Mouse (Mus musculus): ENCODE data around the gene Pgrmc2. TPM values are rescaled to one million over a fixed set of nuclear protein-coding genes. Genes with fewer than 3 reads are reported as not detected.
A peak's percentile ranks its signal among the peaks of the same experiment; 100 is the strongest.

The Pgrmc2 gene
- 10 to 100 TPM; 47.4 to 47.9 TPM for total RNA-seq (2021)

- DNase-seq = peak; percentile 99
- intact Hi-C loops (cut with DNase I) = no loop called here
Measured at GRCm38 (mm10) chr3:41082885-41083789, at the start of gene Pgrmc2. TSS of gene Pgrmc2 (minus strand) at chr3:41083046.

- DNase-seq = no peak
- intact Hi-C loops (cut with DNase I) = no loop called here
Measured at GRCm38 (mm10) chr3:41124000-41124294, 41.1 kb upstream of the Pgrmc2 start.

- peak; percentile 18 for DNase-seq
- intact Hi-C loops (cut with DNase I) = no loop called here
Measured at GRCm38 (mm10) chr3:41123190-41123999, 40.5 kb upstream of the Pgrmc2 start.

GRCm38 (mm10) chr3:41118173-41118572, 35.3 kb upstream of the Pgrmc2 start:
- intact Hi-C loops (cut with DNase I) = no loop called here
- DNase-seq = no peak

- intact Hi-C loops (cut with DNase I) = no loop called here
- DNase-seq = no peak
Measured at GRCm38 (mm10) chr3:41117447-41117846, 34.6 kb upstream of the Pgrmc2 start.

- no peak for DNase-seq
- intact Hi-C loops (cut with DNase I) = no loop called here
Measured at GRCm38 (mm10) chr3:41113186-41113585, 30.3 kb upstream of the Pgrmc2 start.

GRCm38 (mm10) chr3:41108306-41108785, 25.5 kb upstream of the Pgrmc2 start:
- peak; percentile 27 for DNase-seq
- intact Hi-C loops (cut with DNase I) = no loop called here

- intact Hi-C loops (cut with DNase I) = no loop called here
- no peak for DNase-seq
Measured at GRCm38 (mm10) chr3:41107600-41108305, 24.9 kb upstream of the Pgrmc2 start.

GRCm38 (mm10) chr3:41101905-41102304, 19.1 kb upstream of the Pgrmc2 start:
- intact Hi-C loops (cut with DNase I) = no loop called here
- DNase-seq = no peak

GRCm38 (mm10) chr3:41100157-41100556, 17.3 kb upstream of the Pgrmc2 start:
- intact Hi-C loops (cut with DNase I) = no loop called here
- DNase-seq = no peak

GRCm38 (mm10) chr3:41099672-41100071, 16.8 kb upstream of the Pgrmc2 start:
- intact Hi-C loops (cut with DNase I) = no loop called here

GRCm38 (mm10) chr3:41093210-41093609, 10.4 kb upstream of the Pgrmc2 start:
- DNase-seq = no peak
- intact Hi-C loops (cut with DNase I) = no loop called here

More at GRCm38 (mm10) chr3:41099672-41100071, 16.8 kb upstream of the Pgrmc2 start:
- no peak for DNase-seq

- DNase-seq = no peak
- intact Hi-C loops (cut with DNase I) = no loop called here
Measured at GRCm38 (mm10) chr3:41092311-41092710, 9.5 kb upstream of the Pgrmc2 start.

GRCm38 (mm10) chr3:41090839-41091238, 8.0 kb upstream of the Pgrmc2 start:
- intact Hi-C loops (cut with DNase I) = no loop called here

GRCm38 (mm10) chr3:41087071-41087470, 4.2 kb upstream of the Pgrmc2 start:
- intact Hi-C loops (cut with DNase I) = no loop called here

More at GRCm38 (mm10) chr3:41090839-41091238, 8.0 kb upstream of the Pgrmc2 start:
- no peak for DNase-seq

GRCm38 (mm10) chr3:41084421-41084820, 1.6 kb upstream of the Pgrmc2 start:
- DNase-seq = no peak
- intact Hi-C loops (cut with DNase I) = no loop called here

More at GRCm38 (mm10) chr3:41087071-41087470, 4.2 kb upstream of the Pgrmc2 start:
- no peak for DNase-seq

GRCm38 (mm10) chr3:41083790-41084112, 905 bp upstream of the Pgrmc2 start:
- DNase-seq = no peak
- intact Hi-C loops (cut with DNase I) = no loop called here

- intact Hi-C loops (cut with DNase I) = no loop called here
- no peak for DNase-seq
Measured at GRCm38 (mm10) chr3:41082520-41082884, 344 bp downstream of the Pgrmc2 start.

- intact Hi-C loops (cut with DNase I) = no loop called here
Measured at GRCm38 (mm10) chr3:41081474-41082301, 1.2 kb downstream of the Pgrmc2 start.

GRCm38 (mm10) chr3:41080724-41081123, 2.1 kb downstream of the Pgrmc2 start:
- intact Hi-C loops (cut with DNase I) = no loop called here

More at GRCm38 (mm10) chr3:41081474-41082301, 1.2 kb downstream of the Pgrmc2 start:
- no peak for DNase-seq

More at GRCm38 (mm10) chr3:41080724-41081123, 2.1 kb downstream of the Pgrmc2 start:
- DNase-seq = no peak
